Mouse (Mus musculus) retina, postnatal 7 days (tissue): ENCODE results near the gene Smpd2.

Experiments
- DNase-seq: peaks from one replicate; pipeline ENCODE4 v3.0.0-alpha.2; 2012; ENCODE audit warnings: low read depth, low spot score

Gene Smpd2

DNA sequence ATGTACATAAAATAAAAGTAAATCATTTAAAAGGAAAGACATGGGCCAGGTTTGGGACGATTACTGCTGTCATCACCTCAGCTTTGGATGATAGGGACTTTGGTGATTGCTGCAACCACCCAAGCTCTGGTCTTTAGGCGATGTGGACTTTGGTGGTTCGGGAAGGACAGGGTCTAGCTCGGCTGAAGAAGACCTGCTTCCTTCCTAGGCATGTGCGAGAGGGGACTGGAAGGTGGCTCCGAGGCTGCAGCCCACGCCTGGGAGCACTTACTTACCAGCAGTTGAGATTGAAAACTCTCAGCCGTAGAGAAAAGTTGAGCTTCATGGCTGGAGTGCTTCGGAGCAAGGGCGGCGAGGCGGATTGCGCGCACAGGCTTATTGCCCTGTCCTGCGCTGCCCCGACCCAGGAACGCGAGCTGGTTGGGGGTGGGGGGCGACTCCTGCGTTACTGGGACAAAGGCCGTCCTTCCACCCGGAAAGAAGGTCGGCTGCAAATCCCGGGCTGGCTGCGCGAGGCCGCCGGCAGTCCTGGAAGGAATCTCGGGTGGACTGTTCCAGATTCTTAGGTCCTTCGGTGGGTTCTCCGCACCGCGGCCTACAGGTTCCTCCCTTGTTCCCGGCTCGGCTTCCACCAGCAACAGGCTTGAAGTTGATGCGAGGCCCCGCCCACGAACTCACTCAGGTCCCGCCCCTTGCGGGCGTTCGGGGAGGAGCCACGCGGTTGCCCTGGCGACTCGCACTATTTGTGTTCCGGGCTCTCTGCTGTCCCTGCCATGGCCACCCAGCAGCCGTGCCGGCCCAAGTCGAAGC, at the start of gene Smpd2, which contains the start of gene Ppil6:
Smpd2 (minus strand) TSS at position 662 of the 810 bp plus-strand sequence.
Ppil6 (plus strand) TSS at position 732 of the 810 bp plus-strand sequence.
- DNase-seq = peak; percentile 84

DNA sequence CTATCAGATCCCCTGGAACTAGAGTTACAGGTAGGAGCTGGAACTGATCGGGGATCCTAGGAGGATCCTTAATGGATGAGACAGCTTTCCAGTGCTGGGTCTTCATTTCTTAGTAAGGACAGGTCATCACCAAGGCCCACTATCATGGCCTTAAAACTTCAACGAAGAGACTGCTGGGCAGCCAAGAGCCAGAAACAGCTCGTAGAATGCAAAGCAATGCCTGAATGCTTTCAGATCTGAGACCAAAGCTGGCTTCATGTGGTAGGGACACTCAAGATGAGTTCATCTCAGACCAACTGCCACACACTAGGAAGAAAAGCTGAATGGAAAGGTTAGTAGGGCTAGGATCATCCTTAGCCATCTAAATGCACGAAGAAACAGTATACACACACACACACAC, 48.8 kb upstream of the Smpd2 start:
- DNase-seq = no peak

DNA sequence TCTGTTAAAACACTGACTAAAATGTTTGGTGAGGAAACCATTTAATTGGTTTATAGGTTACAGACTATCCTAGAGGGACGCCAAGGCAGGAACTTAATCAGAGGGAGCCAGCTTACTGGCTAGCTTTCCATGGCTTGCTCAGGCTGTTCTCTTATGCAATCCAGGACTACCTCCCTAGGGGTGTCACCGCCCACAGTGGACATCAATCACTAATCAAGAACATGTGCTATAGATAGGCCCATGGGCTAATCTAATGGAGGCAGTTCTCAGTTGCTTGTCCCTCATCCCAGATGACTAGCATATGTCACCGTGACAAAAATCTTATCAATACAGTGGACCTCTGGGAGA, 47.8 kb upstream of the Smpd2 start:
- no peak for DNase-seq

- no peak for DNase-seq
Observed at GRCm38 (mm10) chr10:41537226-41537982, 47.2 kb upstream of the Smpd2 start.

- no peak for DNase-seq
Observed at GRCm38 (mm10) chr10:41536714-41537113, 46.5 kb upstream of the Smpd2 start.

- no peak for DNase-seq
Observed at GRCm38 (mm10) chr10:41535991-41536390, 45.8 kb upstream of the Smpd2 start.

- no peak for DNase-seq
Observed at GRCm38 (mm10) chr10:41529972-41530371, 39.8 kb upstream of the Smpd2 start.

DNA sequence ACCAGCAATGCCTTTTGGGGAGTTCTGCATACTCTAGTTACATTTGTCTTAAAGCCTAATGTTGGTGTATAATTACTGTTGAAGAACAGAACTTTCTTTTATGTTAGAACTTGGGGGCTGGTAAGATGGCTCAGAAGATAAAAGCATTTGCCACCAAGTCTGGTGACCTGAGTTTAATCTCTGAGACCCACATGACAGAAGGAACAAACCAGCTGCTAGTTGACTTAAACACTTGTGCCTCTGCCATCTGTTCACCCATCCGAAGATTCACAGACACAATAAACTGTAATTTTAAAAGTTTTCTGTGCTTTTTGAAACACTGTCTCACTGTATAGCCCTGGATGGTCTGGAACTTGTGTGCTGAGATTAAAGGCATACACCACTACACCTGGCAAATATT, 35.5 kb upstream of the Smpd2 start:
- DNase-seq = no peak

GRCm38 (mm10) chr10:41523386-41523785, 33.2 kb upstream of the Smpd2 start:
- no peak for DNase-seq

- DNase-seq = no peak
Observed at GRCm38 (mm10) chr10:41520410-41520673, 30.2 kb upstream of the Smpd2 start.

DNA sequence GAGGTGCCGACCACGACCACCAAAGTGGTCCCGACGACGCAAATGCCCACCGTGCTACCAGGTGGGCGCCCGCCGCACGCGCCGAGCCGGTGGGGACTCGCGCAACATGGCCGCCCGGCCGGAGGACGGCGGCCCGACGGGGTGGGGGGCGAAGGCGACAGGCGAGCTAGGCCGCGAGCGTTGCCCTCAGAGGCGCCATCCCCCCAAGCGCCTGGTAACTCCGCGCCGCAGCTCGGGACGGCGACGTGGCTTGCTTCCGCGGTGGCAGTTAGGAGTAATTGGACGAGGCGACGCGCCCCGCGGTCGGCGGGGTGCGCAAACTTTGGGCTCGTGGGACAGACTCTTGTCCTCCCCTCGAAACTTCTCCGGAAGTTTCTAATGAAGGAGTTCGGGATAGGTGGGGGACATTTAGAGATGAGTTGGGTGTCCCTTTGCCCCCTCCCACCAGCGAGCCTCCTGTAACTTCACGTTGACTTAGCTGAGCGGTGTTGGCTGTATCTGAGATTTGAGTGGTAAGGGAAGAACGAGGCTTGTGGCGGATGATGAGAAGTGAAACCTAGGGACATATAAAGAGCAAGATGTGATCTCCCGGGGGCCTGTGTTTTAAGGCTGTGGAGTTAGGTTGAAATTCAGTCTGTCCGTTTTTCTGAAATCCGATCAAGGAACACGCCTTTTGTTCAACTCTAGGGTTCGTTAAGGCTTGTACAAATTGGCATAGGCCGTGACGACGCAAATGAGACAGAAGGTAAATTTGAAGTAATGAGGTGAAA, 29.7 kb upstream of the Smpd2 start:
- no peak for DNase-seq

GRCm38 (mm10) chr10:41518981-41519618, 28.9 kb upstream of the Smpd2 start, which contains the start of gene Cd164:
Gene Cd164 (plus strand): TSS chr10:41519414.
- peak; percentile 96 for DNase-seq

- DNase-seq = peak; percentile 67
Observed at GRCm38 (mm10) chr10:41518508-41518980, 28.4 kb upstream of the Smpd2 start.

DNA sequence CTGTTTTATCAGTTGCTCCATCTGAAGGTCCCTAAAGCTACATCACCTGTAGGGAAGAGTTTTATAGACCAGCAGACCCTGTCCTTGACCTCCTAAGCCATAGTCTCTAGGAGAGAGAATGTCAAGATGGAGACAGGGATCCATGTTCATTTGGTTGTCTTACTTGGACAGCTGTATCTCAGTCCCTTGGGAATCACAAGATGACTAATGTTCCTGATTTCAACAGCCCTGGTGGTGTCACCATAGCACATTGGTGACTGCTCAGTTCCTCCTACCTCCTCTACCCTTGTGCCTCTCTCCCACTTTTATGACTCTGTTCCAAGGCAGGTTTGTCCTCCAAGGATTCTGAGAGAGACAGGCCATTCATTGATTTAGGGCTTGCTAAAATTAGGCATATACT, 24.8 kb upstream of the Smpd2 start:
- DNase-seq = no peak

DNA sequence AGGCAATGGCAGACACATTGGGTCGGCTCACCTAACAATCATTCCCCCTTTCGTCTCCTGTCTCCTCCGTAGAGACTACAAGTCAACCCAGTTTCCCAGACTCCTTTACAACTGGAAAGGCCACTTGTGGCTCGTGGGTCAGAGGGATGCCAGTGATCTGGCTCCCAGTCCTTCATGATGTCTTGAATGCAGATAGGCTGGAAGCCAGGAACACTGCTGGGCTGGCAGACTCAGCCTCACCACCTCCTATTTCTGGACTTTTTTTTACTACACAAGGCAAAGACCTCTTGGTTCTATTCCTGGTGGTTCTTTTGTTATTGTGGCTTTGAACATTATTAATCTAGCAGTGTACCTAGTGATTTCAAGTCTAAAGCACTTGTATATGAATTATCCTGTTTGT, 24.1 kb upstream of the Smpd2 start:
- DNase-seq = no peak

DNA sequence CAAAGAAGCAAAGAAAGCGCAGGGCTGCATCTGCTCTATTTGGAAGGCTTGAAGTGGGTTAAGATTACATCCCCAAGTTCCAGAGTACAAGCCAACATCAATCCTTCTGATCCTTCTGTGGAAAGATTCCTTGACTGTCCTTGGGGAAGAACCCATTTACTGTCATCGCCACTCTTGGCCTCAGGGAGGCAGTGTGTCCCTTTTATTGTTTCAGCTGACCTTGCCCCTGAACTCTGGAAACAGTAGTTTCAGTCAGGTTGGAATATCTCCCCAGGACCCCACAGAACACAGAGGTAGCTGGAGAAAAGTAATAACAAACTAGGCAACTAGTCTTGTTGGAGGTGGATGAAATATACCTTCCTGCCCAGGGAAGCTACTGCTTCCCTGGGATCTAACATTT, 19.0 kb upstream of the Smpd2 start:
- DNase-seq = no peak

DNA sequence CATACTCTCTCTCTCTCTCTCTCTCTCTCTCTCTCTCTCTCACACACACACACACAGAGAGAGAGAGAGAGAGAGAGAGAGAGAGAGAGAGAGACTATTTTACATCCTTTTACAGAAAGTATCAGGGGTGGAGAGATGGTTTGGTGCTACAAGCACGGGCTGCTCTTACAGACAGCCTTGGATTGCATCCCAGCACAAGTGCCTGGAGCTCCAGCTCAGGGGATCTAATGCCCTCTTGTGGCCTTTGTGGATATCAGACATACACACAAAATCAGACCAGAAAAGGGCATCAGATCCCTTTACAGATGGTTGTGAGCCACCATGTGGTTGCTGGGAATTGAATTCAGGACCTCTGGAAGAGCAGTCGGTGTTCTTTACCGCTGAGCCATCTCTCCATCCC, 15.3 kb upstream of the Smpd2 start:
- peak; percentile 70 for DNase-seq

DNA sequence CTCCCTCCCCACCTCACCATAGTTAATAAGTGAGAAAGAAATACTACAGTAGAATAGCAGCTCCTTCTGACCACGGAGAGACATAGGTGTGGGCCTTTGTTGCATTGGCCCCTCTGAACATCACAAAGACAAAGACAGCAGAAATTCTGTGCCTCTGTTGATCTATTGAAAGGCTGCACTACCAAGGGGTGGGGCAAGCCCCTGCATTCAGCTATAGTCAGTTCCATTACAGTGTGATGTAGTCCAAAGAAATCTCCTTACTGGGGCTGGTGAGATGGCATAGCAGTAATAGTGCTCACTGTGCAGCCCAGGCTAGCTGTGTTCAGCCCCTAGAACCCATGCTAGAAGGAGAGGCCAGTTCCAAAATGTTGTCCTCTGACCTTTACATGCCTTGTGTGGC, 14.8 kb upstream of the Smpd2 start:
- DNase-seq = no peak

GRCm38 (mm10) chr10:41500941-41501340, 10.8 kb upstream of the Smpd2 start:
- DNase-seq = no peak

DNA sequence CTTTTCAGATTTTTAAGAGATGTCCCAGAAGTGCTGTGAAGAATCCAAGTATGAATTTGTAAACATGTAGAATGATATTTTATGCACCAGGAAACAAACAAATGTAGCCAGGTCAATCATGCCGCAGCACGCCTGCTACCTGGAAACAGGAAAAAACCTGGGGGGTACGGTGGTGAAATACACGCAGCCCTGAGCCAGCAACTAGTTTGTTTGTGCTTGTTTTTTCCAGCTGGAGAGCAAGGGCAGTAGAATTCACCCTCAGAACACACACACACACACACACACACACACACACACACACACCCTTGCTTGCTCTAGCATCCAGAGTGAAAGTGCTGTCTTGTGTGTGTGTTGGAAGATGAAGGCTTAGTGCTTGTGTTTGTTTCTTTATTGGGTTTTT, 942 bp upstream of the Smpd2 start:
- DNase-seq = no peak

- no peak for DNase-seq
Observed at GRCm38 (mm10) chr10:41490518-41490873, 327 bp upstream of the Smpd2 start.

- no peak for DNase-seq
Observed at GRCm38 (mm10) chr10:41489294-41489693, 875 bp downstream of the Smpd2 start.
